Mouse (Mus musculus) midbrain, postnatal 0 days (tissue): ENCODE measurements at regions not wholly inside any gene's neighbourhood (a gene's known extent, or its start where the extent isn't known, plus 50 kb on each side); places are given as distances from the start of the nearest gene placed in this dataset.

Source experiments
- ATAC-seq: fragments of 200-750 bp; cut with Nextera tagmentation; 2 replicates; pipeline ENCODE4 v1.8.0; 2017; ENCODE audit warnings: moderate number of reproducible peaks, mild to moderate bottlenecking, moderate TSS enrichment, moderate library complexity; ENCODE audit not compliant: low FRiP score
- DNase-seq: peaks from one replicate; pipeline ENCODE4 v3.0.0-alpha.2; 2015; ENCODE audit warnings: low spot score
- H3K27ac ChIP-seq: fragments of 300-500 bp; sonication (generic); 2 replicates; pipeline ENCODE4 v1.5.1; 2014; ENCODE audit warnings: low read depth, mild to moderate bottlenecking, low read length, mixed read lengths
- H3K27me3 ChIP-seq: fragments of 300-500 bp; sonication (generic); 2 replicates; pipeline ENCODE4 v1.6.1; 2014; ENCODE audit warnings: low read length, control low read depth, mixed read lengths; ENCODE audit not compliant: insufficient read depth
- H3K36me3 ChIP-seq: fragments of 300-500 bp; sonication (generic); 2 replicates; pipeline ENCODE4 v1.6.1; 2014; ENCODE audit warnings: low read length, control low read depth, mixed read lengths; ENCODE audit not compliant: insufficient read depth
- H3K4me1 ChIP-seq: fragments of 300-500 bp; sonication (generic); 2 replicates; pipeline ENCODE4 v1.6.1; 2014; ENCODE audit warnings: mild to moderate bottlenecking, control low read depth, antibody characterized with exemption, low read length, mixed read lengths; ENCODE audit not compliant: insufficient read depth
- H3K4me2 ChIP-seq: fragments of 300-500 bp; sonication (generic); 2 replicates; pipeline ENCODE4 v1.6.1; 2014; ENCODE audit warnings: low read depth, mild to moderate bottlenecking, low read length, mixed read lengths; ENCODE audit not compliant: poor library complexity, severe bottlenecking
- H3K4me3 ChIP-seq: fragments of 300-500 bp; sonication (generic); 2 replicates; pipeline ENCODE4 v1.5.1; 2014; ENCODE audit warnings: low read depth, mild to moderate bottlenecking, low read length, moderate library complexity
- H3K9ac ChIP-seq: fragments of 300-500 bp; sonication (generic); replicated peaks from 2 replicates; pipeline ENCODE4 v1.6.1; 2014; ENCODE audit warnings: mild to moderate bottlenecking, low read length, moderate library complexity, mixed read lengths; ENCODE audit not compliant: poor library complexity, severe bottlenecking
- H3K9me3 ChIP-seq: fragments of 300-500 bp; sonication (generic); 2 replicates; pipeline ENCODE4 v1.6.1; 2016; ENCODE audit warnings: low read length, control low read depth
- CTCF ChIP-seq: IDR thresholded peaks from 2 replicates; pipeline ENCODE4 v1.5.1; 2016; ENCODE audit warnings: antibody characterized with exemption, mild to moderate bottlenecking
- WGBS: fragments of 180-500 bp; shearing (Covaris S2); extraction: QIAGEN DNeasy Blood & Tissue Kit; methylation state at CpG from one replicate; pipeline ENCODE4 v1.1.7; 2014; 5-methylcytosine and 5-hydroxymethylcytosine counted together

GRCm38 (mm10) chr1:184244730-184245488 is 210.8 kb upstream of the 1700056E22Rik start:
- H3K4me2 ChIP-seq, result no peak overlapping the region
- H3K4me1 ChIP-seq, result no peaks in the 10 kb centered on the region
- no peaks in the 10 kb centered on the region for H3K9me3 ChIP-seq
- WGBS, result 70% methylated on average over 23 of the region's 23 CpGs
- DNase-seq (no peak), ATAC-seq (no peak)
- no peak overlapping the region for H3K9ac ChIP-seq
- H3K36me3 ChIP-seq, result no peaks in the 10 kb centered on the region
- H3K27ac ChIP-seq, result no peak overlapping the region
- H3K4me3 ChIP-seq, result no peak overlapping the region
- TF ChIP-seq CTCF, result 0 out of 2 replicates have a peak, but pooled peaks have one; percentile 8
- no peaks in the 10 kb centered on the region for H3K27me3 ChIP-seq

- Histone ChIP-seq H3K27me3 (no peaks in the 10 kb centered on the region), H3K36me3 (no peaks in the 10 kb centered on the region), H3K27ac (no peak overlapping the region), H3K4me2 (no peak overlapping the region), H3K9ac (no peak overlapping the region), H3K4me3 (no peak overlapping the region), H3K9me3 (no peaks in the 10 kb centered on the region), H3K4me1 (no peaks in the 10 kb centered on the region)
- WGBS, result 71% methylated on average over 9 of the region's 9 CpGs
- ATAC-seq (no peak), DNase-seq (no peak)
- TF ChIP-seq CTCF, result no peak
These were observed 210.2 kb upstream of the 1700056E22Rik start for GRCm38 (mm10) chr1:184244296-184244695.

- TF ChIP-seq CTCF, result no peak
- no peak overlapping the region for H3K4me2 ChIP-seq
- H3K27me3 ChIP-seq, result peaks cover 4% of the 10 kb centered on the region; the same call in 1 of the 2 replicates
- H3K36me3 ChIP-seq, result no peaks in the 10 kb centered on the region
- DNase-seq, result no peak
- 71% methylated on average over 4 of the region's 4 CpGs for WGBS
- ATAC-seq, result no peak
- no peak overlapping the region for H3K9ac ChIP-seq
- H3K27ac ChIP-seq, result no peak overlapping the region
- H3K4me3 ChIP-seq, result no peak overlapping the region
- H3K9me3 ChIP-seq, result no peaks in the 10 kb centered on the region
- H3K4me1 ChIP-seq, result no peaks in the 10 kb centered on the region
These were observed 207.7 kb upstream of the 1700056E22Rik start for GRCm38 (mm10) chr1:184241846-184242245.

GRCm38 (mm10) chr1:184235131-184235983 is 201.3 kb upstream of the 1700056E22Rik start:
- 0 out of 2 replicates have a peak overlapping the region, but pooled peaks have one; percentile 29 for H3K9ac ChIP-seq
- H3K4me1 ChIP-seq, result no peaks in the 10 kb centered on the region
- DNase-seq, result peak; percentile 76
- H3K36me3 ChIP-seq, result no peaks in the 10 kb centered on the region
- no peak for ATAC-seq
- H3K9me3 ChIP-seq, result no peaks in the 10 kb centered on the region
- H3K27ac ChIP-seq, result no peak overlapping the region
- peak overlapping the region; percentile 46 for H3K4me2 ChIP-seq
- peak overlapping the region; percentile 23 for H3K4me3 ChIP-seq
- 13% methylated on average over 25 of the region's 25 CpGs for WGBS
- TF ChIP-seq CTCF, result peak; percentile 88
- H3K27me3 ChIP-seq, result peaks cover 4% of the 10 kb centered on the region; the same call in 1 of the 2 replicates

- TF ChIP-seq CTCF, result no peak
- no peak for DNase-seq
- WGBS, result 39% methylated on average over 8 of the region's 8 CpGs
- H3K9me3 ChIP-seq, result no peaks in the 10 kb centered on the region
- H3K9ac ChIP-seq, result no peak overlapping the region
- H3K36me3 ChIP-seq, result no peaks in the 10 kb centered on the region
- no peak overlapping the region for H3K4me3 ChIP-seq
- H3K4me2 ChIP-seq, result no peak overlapping the region
- peaks cover 4% of the 10 kb centered on the region; the same call in 1 of the 2 replicates for H3K27me3 ChIP-seq
- H3K27ac ChIP-seq, result no peak overlapping the region
- ATAC-seq, result no peak
- no peaks in the 10 kb centered on the region for H3K4me1 ChIP-seq
These were observed 200.4 kb upstream of the 1700056E22Rik start for GRCm38 (mm10) chr1:184234320-184234988.
